ENCODE assay signal across 21 mouse cellular contexts in genomic region chr10:95175423-95176120, GRCm38 (mm10).
DNase-seq lines count a peak whose midpoint lies in the region; ATAC-seq and TF ChIP-seq lines count a peak whose summit lies in the region.
"Had no signal": no experiment of that assay in that cellular context is flagged by ENCODE, and none has a peak within 500 bp of the region (broad histone marks: within the 10 kb centered on the region; RNA-seq: fewer than 3 reads in every experiment).

No protein-coding gene starts in this region.

- peak; percentile 58 for DNase-seq in forebrain, embryonic 11.5 days (ENCODE audit: low spot score)
- no peak for DNase-seq in forebrain, postnatal 0 days
- DNase-seq in kidney, postnatal 25 days, result no peak
- peak; percentile 29 for DNase-seq in WW6 (ENCODE audit: low read depth, low spot score)
- DNase-seq in liver, result no peak
- DNase-seq: adrenal gland, postnatal 36 days; cerebellum, adult 11 months; gastrocnemius, postnatal 25 days; heart, adult 18-20 months; left cerebral cortex, postnatal 4 days; lung, postnatal 10 days; thymus, adult 2 months; thymus, postnatal 4 days had no signal

- H3K4me1 ChIP-seq in forebrain, embryonic 11.5 days (replicated peaks; ENCODE audit: control insufficient read depth, insufficient read depth, low read length), result peaks cover 4% of the 10 kb centered on the region; the same call in 1 of the 2 replicates
- H3K4me1 ChIP-seq in forebrain, postnatal 0 days (ENCODE audit: insufficient read depth), result peaks cover 2% of the 10 kb centered on the region; the same call in 1 of the 2 replicates
- peaks cover 5% of the 10 kb centered on the region; the same call in 1 of the 2 replicates for H3K4me1 ChIP-seq in kidney, embryonic 16.5 days (ENCODE audit: insufficient read depth, low read length)
- H3K4me1 ChIP-seq in E14TG2a.4 (replicated peaks; ENCODE audit: low read depth, low read length), result peaks cover 79% of the 10 kb centered on the region

- H3K4me2 ChIP-seq in forebrain, embryonic 11.5 days (ENCODE audit: low read depth, low read length, severe bottlenecking), result no peak overlapping the region
- H3K4me2 ChIP-seq in forebrain, postnatal 0 days (ENCODE audit: low read depth), result no peak overlapping the region
- H3K4me2 ChIP-seq in kidney, embryonic 16.5 days (replicated peaks; ENCODE audit: low read depth, low read length), result no peak overlapping the region
- H3K4me2 ChIP-seq: hindbrain, embryonic 14.5 days; kidney, embryonic 15.5 days; midbrain, embryonic 12.5 days had no signal

- no peak for TF ChIP-seq CTCF in forebrain, postnatal 0 days (IDR thresholded peaks at IDR 0.05; ENCODE audit: low read depth)
- TF ChIP-seq CTCF in E14TG2a.4 (conservative IDR thresholded peaks at IDR 0.05; ENCODE audit: low read length), result no peak

- no peak overlapping the region for H3K27ac ChIP-seq in forebrain, embryonic 11.5 days (ENCODE audit: low read depth, low read length)
- H3K27ac ChIP-seq in forebrain, postnatal 0 days (ENCODE audit: low read depth, low read length), result no peak overlapping the region
- no peak overlapping the region for H3K27ac ChIP-seq in kidney, embryonic 16.5 days (ENCODE audit: low read length)
- H3K27ac ChIP-seq: hindbrain, embryonic 14.5 days; kidney, embryonic 15.5 days; left cerebral cortex, adult 2 months; midbrain, embryonic 12.5 days had no signal

- WGBS in forebrain, embryonic 11.5 days, result 41% methylated on average over 26 of the region's 26 CpGs
- 46% methylated on average over 26 of the region's 26 CpGs for WGBS in forebrain, postnatal 0 days
- 48% methylated on average over 26 of the region's 26 CpGs for WGBS in kidney, embryonic 16.5 days

- H3K4me3 ChIP-seq in forebrain, embryonic 11.5 days (ENCODE audit: low read depth, low read length), result no peak overlapping the region
- H3K4me3 ChIP-seq in forebrain, postnatal 0 days (ENCODE audit: low read depth, low read length), result no peak overlapping the region
- no peak overlapping the region for H3K4me3 ChIP-seq in kidney, embryonic 16.5 days (ENCODE audit: low read length)
- H3K4me3 ChIP-seq in E14TG2a.4 (replicated peaks; ENCODE audit: low read length), result peak overlapping the region; percentile 64
- H3K4me3 ChIP-seq: kidney, embryonic 15.5 days; left cerebral cortex, adult 2 months; midbrain, embryonic 12.5 days had no signal

- H3K36me3 ChIP-seq in forebrain, embryonic 11.5 days (ENCODE audit: control insufficient read depth, insufficient read depth, low read length), result no peaks in the 10 kb centered on the region
- H3K36me3 ChIP-seq in forebrain, postnatal 0 days (ENCODE audit: insufficient read depth), result no peaks in the 10 kb centered on the region
- no peaks in the 10 kb centered on the region for H3K36me3 ChIP-seq in kidney, embryonic 16.5 days (ENCODE audit: insufficient read depth, low read length)
- no peaks in the 10 kb centered on the region for H3K36me3 ChIP-seq in E14TG2a.4 (ENCODE audit: insufficient read depth, low read length)
- H3K36me3 ChIP-seq: kidney, embryonic 15.5 days; midbrain, embryonic 12.5 days had no signal

- H3K9ac ChIP-seq in forebrain, embryonic 11.5 days (ENCODE audit: low read length), result peak overlapping the region; percentile 20
- no peak overlapping the region for H3K9ac ChIP-seq in forebrain, postnatal 0 days
- H3K9ac ChIP-seq in kidney, embryonic 16.5 days (replicated peaks; ENCODE audit: low read length), result no peak overlapping the region
- H3K9ac ChIP-seq: hindbrain, embryonic 14.5 days; kidney, embryonic 15.5 days; midbrain, embryonic 12.5 days had no signal

- H3K27me3 ChIP-seq in forebrain, embryonic 11.5 days (ENCODE audit: control insufficient read depth, insufficient read depth, low read length), result no peaks in the 10 kb centered on the region
- no peaks in the 10 kb centered on the region for H3K27me3 ChIP-seq in forebrain, postnatal 0 days (ENCODE audit: insufficient read depth, low read length)
- no peaks in the 10 kb centered on the region for H3K27me3 ChIP-seq in kidney, embryonic 16.5 days (ENCODE audit: insufficient read depth, low read length)
- 0 out of 2 replicates have a peak, but pooled peaks cover 3% of the 10 kb centered on the region for H3K27me3 ChIP-seq in E14TG2a.4 (ENCODE audit: insufficient read depth, low read length)
- H3K27me3 ChIP-seq: midbrain, embryonic 12.5 days had no signal

- no peaks in the 10 kb centered on the region for H3K9me3 ChIP-seq in forebrain, embryonic 11.5 days (ENCODE audit: control insufficient read depth, low read length)
- H3K9me3 ChIP-seq in forebrain, postnatal 0 days (ENCODE audit: low read length), result no peaks in the 10 kb centered on the region
- H3K9me3 ChIP-seq in kidney, embryonic 16.5 days (ENCODE audit: low read length), result no peaks in the 10 kb centered on the region
- no peaks in the 10 kb centered on the region for H3K9me3 ChIP-seq in E14TG2a.4 (ENCODE audit: low read length)
- H3K9me3 ChIP-seq: kidney, embryonic 15.5 days; midbrain, embryonic 12.5 days had no signal

- 0 out of 2 replicates have a peak, but pooled peaks have one; percentile 42 for ATAC-seq in forebrain, embryonic 11.5 days (replicated peaks; ENCODE audit: low FRiP score)
- ATAC-seq in forebrain, postnatal 0 days, result no peak
- peak; percentile 54 for ATAC-seq in kidney, embryonic 16.5 days (ENCODE audit: low FRiP score, low TSS enrichment)
- ATAC-seq in erythroid progenitor cell, adult 5-6 weeks (replicated peaks; ENCODE audit: low FRiP score, poor library complexity, severe bottlenecking), result no peak
- ATAC-seq: intestine, embryonic 16.5 days had no signal

Comparison
In these comparisons a context has a peak if more than half of its experiments do, and no peak if none do; other contexts are left out.
1. ATAC-seq: peak in forebrain, embryonic 11.5 days (single experiment) and kidney, embryonic 16.5 days (single experiment); none in forebrain, postnatal 0 days (single experiment) and erythroid progenitor cell, adult 5-6 weeks (single experiment).
2. DNase-seq: peak in forebrain, embryonic 11.5 days (single experiment) and WW6 (single experiment); none in forebrain, postnatal 0 days (single experiment), kidney, postnatal 25 days (0 of 2) and liver (single experiment).